Mouse (Mus musculus): ENCODE measurements at regions not wholly inside any gene's neighbourhood (a gene's known extent, or its start where the extent isn't known, plus 50 kb on each side); places are given as distances from the start of the nearest gene placed in this dataset.

DNA sequence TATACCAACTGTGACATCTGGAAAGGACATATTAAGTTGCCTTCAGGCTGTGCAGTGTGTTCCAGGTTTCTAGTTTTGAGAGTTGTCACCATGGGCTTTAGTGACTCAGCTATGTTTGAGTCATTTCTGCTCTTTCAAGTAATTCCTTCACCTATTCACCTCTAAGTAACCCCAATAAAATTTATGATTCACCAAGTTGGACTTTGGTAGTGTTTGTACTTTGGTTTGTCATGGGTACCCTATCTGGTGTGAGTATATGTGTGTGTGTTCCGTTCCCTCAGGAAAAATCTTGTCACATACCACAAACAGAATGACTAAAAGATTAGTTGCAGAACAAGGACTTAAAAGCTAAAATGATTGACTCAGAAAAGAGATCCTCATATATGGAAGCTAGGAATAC lies 76.8 kb upstream of the Crbn start:
- Histone ChIP-seq H3K36me3 (ENCODE audit: control insufficient read depth, insufficient read depth, low read length) (no peaks in the 10 kb centered on the region), H3K4me2 (replicated peaks; ENCODE audit: low read depth, low read length, severe bottlenecking) (no peak overlapping the region), H3K4me1 (ENCODE audit: control insufficient read depth, insufficient read depth, low read length) (no peaks in the 10 kb centered on the region), H3K4me3 (replicated peaks; ENCODE audit: low read length) (no peak overlapping the region), H3K27me3 (ENCODE audit: control insufficient read depth, insufficient read depth, low read length) (no peaks in the 10 kb centered on the region), H3K9me3 (ENCODE audit: control insufficient read depth, low read length) (no peaks in the 10 kb centered on the region), H3K9ac (ENCODE audit: low read depth, low read length, severe bottlenecking) (no peak overlapping the region), H3K27ac (replicated peaks; ENCODE audit: low read depth, low read length) (no peak overlapping the region)
- TF ChIP-seq POLR2A (IDR thresholded peaks at IDR 0.05; ENCODE audit: borderline replicate concordance, extremely low read depth, insufficient read depth, insufficient read length), result no peak
- DNase-seq (ENCODE audit: low spot score) (no peak), ATAC-seq (ENCODE audit: low FRiP score, low read depth) (no peak)
- WGBS, result 100% methylated on average over 1 of the region's 1 CpGs

DNA sequence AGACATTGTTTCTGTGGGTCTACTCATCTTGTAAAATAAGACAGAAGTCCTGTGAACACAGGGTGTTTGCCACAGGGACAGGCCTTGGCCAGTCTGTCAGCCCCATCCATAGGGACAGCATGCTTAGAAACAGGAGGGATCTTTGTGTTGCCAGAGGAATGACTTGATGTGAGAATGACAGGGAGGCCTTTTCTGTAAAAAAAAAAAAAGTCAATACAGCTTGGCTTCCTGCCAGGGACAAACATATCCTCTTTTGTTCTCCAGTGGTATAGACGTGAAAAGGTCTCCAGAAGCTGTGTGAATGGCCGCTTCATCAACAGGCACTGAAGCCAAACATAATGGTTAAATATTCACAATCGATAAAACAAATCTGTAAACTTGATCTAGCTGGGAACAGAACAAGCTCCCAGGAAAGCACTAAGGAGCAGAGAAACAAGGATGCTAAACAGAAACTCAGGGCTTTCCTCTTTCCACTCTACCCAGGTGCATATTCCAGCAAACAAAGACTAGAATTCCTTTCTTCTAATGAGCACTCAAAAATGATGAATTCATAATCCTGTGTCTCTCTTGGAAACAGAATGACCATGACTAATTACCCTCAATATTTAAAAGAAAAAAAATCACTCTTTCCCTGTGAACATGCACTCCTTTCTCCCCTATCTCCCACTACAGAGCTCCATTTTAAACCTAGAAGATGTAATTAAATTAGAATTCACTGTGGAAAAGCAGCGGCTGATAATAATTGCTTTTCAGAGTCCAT lies 92.2 kb upstream of the Crbn start:
- no peak for ATAC-seq (ENCODE audit: low FRiP score, low read depth)
- no peaks in the 10 kb centered on the region for H3K36me3 ChIP-seq (ENCODE audit: control insufficient read depth, insufficient read depth, low read length)
- no peak overlapping the region for H3K4me2 ChIP-seq (replicated peaks; ENCODE audit: low read depth, low read length, severe bottlenecking)
- no peak overlapping the region for H3K4me3 ChIP-seq (replicated peaks; ENCODE audit: low read length)
- H3K9me3 ChIP-seq (ENCODE audit: control insufficient read depth, low read length), result no peaks in the 10 kb centered on the region
- no peaks in the 10 kb centered on the region for H3K4me1 ChIP-seq (ENCODE audit: control insufficient read depth, insufficient read depth, low read length)
- DNase-seq (ENCODE audit: low spot score), result no peak
- H3K27ac ChIP-seq (replicated peaks; ENCODE audit: low read depth, low read length), result no peak overlapping the region
- no peak for TF ChIP-seq POLR2A (IDR thresholded peaks at IDR 0.05; ENCODE audit: borderline replicate concordance, extremely low read depth, insufficient read depth, insufficient read length)
- H3K27me3 ChIP-seq (ENCODE audit: control insufficient read depth, insufficient read depth, low read length), result no peaks in the 10 kb centered on the region
- WGBS, result 66% methylated on average over 4 of the region's 4 CpGs
- no peak overlapping the region for H3K9ac ChIP-seq (ENCODE audit: low read depth, low read length, severe bottlenecking)

- ATAC-seq (ENCODE audit: low FRiP score, low read depth) (no peak), DNase-seq (ENCODE audit: low spot score) (no peak)
- Histone ChIP-seq H3K9me3 (ENCODE audit: control insufficient read depth, low read length) (no peaks in the 10 kb centered on the region), H3K4me3 (replicated peaks; ENCODE audit: low read length) (no peak overlapping the region), H3K9ac (ENCODE audit: low read depth, low read length, severe bottlenecking) (no peak overlapping the region), H3K4me2 (replicated peaks; ENCODE audit: low read depth, low read length, severe bottlenecking) (no peak overlapping the region), H3K27ac (replicated peaks; ENCODE audit: low read depth, low read length) (no peak overlapping the region), H3K27me3 (ENCODE audit: control insufficient read depth, insufficient read depth, low read length) (no peaks in the 10 kb centered on the region), H3K4me1 (ENCODE audit: control insufficient read depth, insufficient read depth, low read length) (no peaks in the 10 kb centered on the region), H3K36me3 (ENCODE audit: control insufficient read depth, insufficient read depth, low read length) (no peaks in the 10 kb centered on the region)
- TF ChIP-seq POLR2A (IDR thresholded peaks at IDR 0.05; ENCODE audit: borderline replicate concordance, extremely low read depth, insufficient read depth, insufficient read length), result no peak
- WGBS, result 45% methylated on average over 2 of the region's 2 CpGs
Measured at GRCm38 (mm10) chr6:106892639-106892934, 92.7 kb upstream of the Crbn start.

- no peaks in the 10 kb centered on the region for H3K4me1 ChIP-seq (ENCODE audit: control insufficient read depth, insufficient read depth, low read length)
- H3K9me3 ChIP-seq (ENCODE audit: control insufficient read depth, low read length), result no peaks in the 10 kb centered on the region
- no peak for TF ChIP-seq POLR2A (IDR thresholded peaks at IDR 0.05; ENCODE audit: borderline replicate concordance, extremely low read depth, insufficient read depth, insufficient read length)
- DNase-seq (ENCODE audit: low spot score), result no peak
- no peaks in the 10 kb centered on the region for H3K36me3 ChIP-seq (ENCODE audit: control insufficient read depth, insufficient read depth, low read length)
- H3K4me2 ChIP-seq (replicated peaks; ENCODE audit: low read depth, low read length, severe bottlenecking), result no peak overlapping the region
- no peak for ATAC-seq (ENCODE audit: low FRiP score, low read depth)
- no peaks in the 10 kb centered on the region for H3K27me3 ChIP-seq (ENCODE audit: control insufficient read depth, insufficient read depth, low read length)
- no peak overlapping the region for H3K9ac ChIP-seq (ENCODE audit: low read depth, low read length, severe bottlenecking)
- H3K4me3 ChIP-seq (replicated peaks; ENCODE audit: low read length), result no peak overlapping the region
- WGBS, result 86% methylated on average over 8 of the region's 8 CpGs
- no peak overlapping the region for H3K27ac ChIP-seq (replicated peaks; ENCODE audit: low read depth, low read length)
Measured at GRCm38 (mm10) chr6:106903953-106904683, 104.2 kb upstream of the Crbn start.

DNA sequence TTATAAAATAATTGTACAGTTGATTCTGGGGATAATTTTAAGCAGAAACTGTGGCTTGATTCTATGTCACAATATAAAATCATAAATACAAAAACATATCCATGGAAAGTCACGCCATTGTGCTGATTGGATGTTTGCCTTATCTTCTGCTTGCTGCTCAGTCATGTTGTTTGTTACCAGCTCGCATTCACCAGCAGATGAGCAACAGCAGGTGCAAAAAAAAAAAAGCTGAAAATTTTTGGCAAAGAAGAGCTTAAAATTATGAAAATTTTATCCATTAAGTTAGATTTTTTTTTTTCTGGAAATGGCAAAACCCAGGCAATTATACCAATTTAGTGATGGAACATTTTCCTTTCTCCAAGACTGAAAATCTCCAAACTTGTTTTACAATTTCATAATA lies 115.2 kb upstream of the Crbn start:
- DNase-seq (ENCODE audit: low spot score) (no peak), ATAC-seq (ENCODE audit: low FRiP score, low read depth) (no peak)
- Histone ChIP-seq H3K27ac (replicated peaks; ENCODE audit: low read depth, low read length) (no peak overlapping the region), H3K36me3 (ENCODE audit: control insufficient read depth, insufficient read depth, low read length) (no peaks in the 10 kb centered on the region), H3K27me3 (ENCODE audit: control insufficient read depth, insufficient read depth, low read length) (no peaks in the 10 kb centered on the region), H3K9ac (ENCODE audit: low read depth, low read length, severe bottlenecking) (no peak overlapping the region), H3K4me2 (replicated peaks; ENCODE audit: low read depth, low read length, severe bottlenecking) (no peak overlapping the region), H3K9me3 (ENCODE audit: control insufficient read depth, low read length) (no peaks in the 10 kb centered on the region), H3K4me1 (ENCODE audit: control insufficient read depth, insufficient read depth, low read length) (no peaks in the 10 kb centered on the region), H3K4me3 (replicated peaks; ENCODE audit: low read length) (no peak overlapping the region)
- TF ChIP-seq POLR2A (IDR thresholded peaks at IDR 0.05; ENCODE audit: borderline replicate concordance, extremely low read depth, insufficient read depth, insufficient read length), result no peak
- 79% methylated on average over 2 of the region's 2 CpGs for WGBS
